Mouse (Mus musculus) adrenal gland (tissue): ENCODE measurements around the gene Snx4.
"Not testable (repeated sequence)": the region's sequence is repeated elsewhere in the genome, so short reads cannot be mapped to it uniquely, and the experiment has no call there.

ENCODE experiments used
- intact Hi-C: fragments of 180-260 bp; cut with DNase I; formaldehyde crosslinking; loops from one replicate; pipeline ENCODE4 v1.15.1; 2025
- long read RNA-seq, 2 experiments: library from polyadenylated mRNA; unstranded; transcript quantifications; one replicate each; pipeline ENCODE4 v2.0.0; 2020; ENCODE audit warnings: borderline replicate concordance in 1 of 2; ENCODE audit not compliant: insufficient replicate concordance in 1 of 2

Gene Snx4
- long read RNA-seq, experiment 1, transcript Snx4-201 (14 exons, 3,161 nt), result major isoform, 73 of 84 reads
- long read RNA-seq, experiment 1, partial matches to known transcripts, result 8 of 84 reads
- long read RNA-seq, experiment 1, other reads (novel, unspliced or antisense), result 3 of 84 reads
- long read RNA-seq, experiment 2, transcript Snx4-201 (14 exons, 3,161 nt), result major isoform, 72 of 82 reads
- long read RNA-seq, experiment 2, partial matches to known transcripts, result 7 of 82 reads
- long read RNA-seq, experiment 2, other reads (novel, unspliced or antisense), result 3 of 82 reads

DNA sequence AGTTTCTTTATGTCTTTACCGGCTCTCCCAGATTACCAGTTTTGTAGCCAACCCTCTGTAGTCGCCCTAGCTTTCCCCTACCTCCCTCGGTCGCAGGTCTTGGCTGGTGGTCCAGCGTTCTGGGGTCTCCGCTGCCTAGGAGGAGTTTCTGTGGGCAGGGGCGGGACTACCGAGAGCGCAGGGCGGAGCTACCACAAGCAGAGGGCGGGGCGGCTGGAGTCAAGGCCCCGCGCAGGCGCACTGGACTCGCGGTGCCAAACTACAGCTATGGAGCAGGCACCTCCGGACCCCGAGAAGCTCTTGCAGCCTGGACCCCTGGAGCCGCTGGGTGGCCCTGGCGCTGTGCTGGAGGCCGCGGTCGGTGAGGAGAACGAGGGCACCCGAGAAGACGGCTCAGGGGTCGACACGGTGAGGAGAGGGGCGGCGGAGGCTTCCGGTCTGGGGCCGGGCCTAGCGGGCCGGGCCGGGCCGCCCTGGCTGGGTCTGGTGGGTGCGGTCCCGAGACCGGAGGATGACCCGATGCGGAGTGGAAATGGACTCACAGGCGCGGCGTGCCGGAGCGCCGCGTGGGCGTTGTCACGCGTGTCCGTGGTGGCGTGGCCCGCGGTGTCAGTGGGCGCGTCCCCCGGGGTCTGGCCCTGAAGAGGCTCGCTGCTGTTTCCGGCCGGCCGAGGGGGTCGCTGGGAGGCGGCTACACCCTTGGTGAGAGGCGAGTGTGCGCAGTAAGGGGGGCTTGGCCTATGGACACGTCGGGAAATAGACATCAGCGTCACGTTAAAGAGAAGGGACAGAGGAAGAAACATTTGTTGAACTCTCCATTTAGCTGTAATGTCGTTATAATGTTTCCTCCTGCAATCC, at the start of gene Snx4:
TSS of gene Snx4 (plus strand) at position 249 of the 858 bp plus-strand sequence.
- intact Hi-C loops, result no loop called here

DNA sequence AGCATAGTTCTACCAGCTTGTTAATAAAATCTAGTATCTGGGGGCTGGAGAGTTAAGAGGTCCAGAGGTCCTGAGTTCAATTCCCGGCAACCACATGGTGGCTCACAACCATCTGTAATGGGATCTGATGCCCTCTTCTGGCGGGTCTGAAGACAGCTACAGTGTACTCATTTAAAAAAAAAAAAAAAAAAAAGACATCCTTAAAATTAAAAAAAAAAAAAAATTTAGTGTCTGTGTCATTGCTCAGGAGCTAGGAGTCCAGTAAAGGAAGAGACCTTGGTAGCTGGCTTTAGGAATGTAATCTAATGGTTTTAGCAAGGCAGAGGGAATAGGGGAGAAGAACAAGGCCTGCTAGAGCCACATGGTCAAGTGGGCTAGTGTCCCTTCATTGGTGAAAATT, 40.4 kb upstream of the Snx4 start:
- intact Hi-C loops, result no loop called here

- intact Hi-C loops, result no loop called here
Measured at GRCm38 (mm10) chr16:33216313-33217003, 34.8 kb upstream of the Snx4 start.

DNA sequence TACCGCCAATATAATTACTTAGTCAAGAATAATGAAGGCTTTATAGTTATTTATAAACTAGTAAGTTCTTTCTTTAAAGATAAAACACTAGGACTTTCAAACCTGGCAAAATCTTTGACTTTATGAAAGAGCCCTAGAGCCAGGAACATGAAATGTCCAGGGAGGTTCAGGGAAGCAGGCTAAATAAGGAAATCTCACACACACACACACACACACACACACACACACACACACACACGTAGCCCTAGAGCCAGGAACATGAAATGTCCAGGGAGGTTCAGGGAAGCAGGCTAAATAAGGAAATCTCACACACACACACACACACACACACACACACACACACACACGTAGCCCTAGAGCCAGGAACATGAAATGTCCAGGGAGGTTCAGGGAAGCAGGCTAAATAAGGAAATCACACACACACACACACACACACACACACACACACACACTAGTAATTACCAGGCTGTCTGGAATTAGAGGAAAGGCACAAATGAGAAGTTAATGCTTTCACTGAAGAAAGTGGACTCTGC, 33.6 kb upstream of the Snx4 start:
- intact Hi-C loops, result not testable (repeated sequence)

GRCm38 (mm10) chr16:33222482-33222881, 28.8 kb upstream of the Snx4 start:
- intact Hi-C loops, result no loop called here

- intact Hi-C loops, result no loop called here
Measured at GRCm38 (mm10) chr16:33224381-33224780, 26.9 kb upstream of the Snx4 start.

DNA sequence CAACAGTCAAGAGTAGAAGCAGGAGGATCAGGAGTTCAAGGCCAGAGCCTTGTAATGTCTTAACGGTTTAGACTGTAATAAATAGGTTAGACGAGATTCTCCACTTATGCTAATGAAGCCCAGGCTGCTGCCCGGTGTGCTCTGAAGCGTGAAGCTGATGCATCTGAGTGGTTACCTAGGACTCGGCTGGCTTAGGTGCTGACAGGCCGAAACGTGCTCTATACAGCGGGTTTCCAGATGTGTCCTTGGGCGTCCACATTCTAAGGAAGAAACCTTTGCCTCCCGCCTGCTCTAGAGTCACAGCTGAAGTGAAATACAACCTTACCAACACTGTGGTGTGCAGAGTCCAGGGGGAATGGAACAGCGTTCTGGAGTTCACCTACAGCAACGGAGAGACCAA, 17.1 kb upstream of the Snx4 start:
- intact Hi-C loops, result no loop called here

DNA sequence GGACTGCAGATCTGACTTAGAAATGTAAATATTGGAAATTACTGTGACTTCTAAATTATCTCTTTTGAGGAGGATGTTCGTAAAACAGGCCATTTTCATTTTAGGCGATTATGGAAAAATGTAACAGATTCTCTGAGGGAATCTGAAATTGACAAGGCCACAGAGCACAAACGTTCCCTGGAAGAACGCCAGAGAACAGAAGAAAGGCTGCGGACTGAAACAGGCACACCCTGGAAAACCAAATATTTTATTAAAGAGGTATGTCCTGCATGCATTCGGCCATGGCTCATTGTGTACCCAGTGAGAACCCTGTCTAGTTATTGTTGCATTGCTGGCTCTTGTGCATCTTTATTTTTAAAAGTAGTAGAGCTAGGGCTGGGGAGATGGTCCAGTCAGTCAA, 15.1 kb upstream of the Snx4 start:
- intact Hi-C loops, result no loop called here

GRCm38 (mm10) chr16:33239305-33239704, 11.9 kb upstream of the Snx4 start:
- intact Hi-C loops, result no loop called here

- intact Hi-C loops, result loop anchor here (10.0 kb wide), 1 partner anchor 47 kb away; no protein-coding TSS in a partner anchor
Measured at GRCm38 (mm10) chr16:33242046-33242445, 9.2 kb upstream of the Snx4 start.

- intact Hi-C loops, result loop anchor here (10.0 kb wide), 1 partner anchor 49 kb away; no protein-coding TSS in a partner anchor
Measured at GRCm38 (mm10) chr16:33244136-33244691, 7.0 kb upstream of the Snx4 start.

DNA sequence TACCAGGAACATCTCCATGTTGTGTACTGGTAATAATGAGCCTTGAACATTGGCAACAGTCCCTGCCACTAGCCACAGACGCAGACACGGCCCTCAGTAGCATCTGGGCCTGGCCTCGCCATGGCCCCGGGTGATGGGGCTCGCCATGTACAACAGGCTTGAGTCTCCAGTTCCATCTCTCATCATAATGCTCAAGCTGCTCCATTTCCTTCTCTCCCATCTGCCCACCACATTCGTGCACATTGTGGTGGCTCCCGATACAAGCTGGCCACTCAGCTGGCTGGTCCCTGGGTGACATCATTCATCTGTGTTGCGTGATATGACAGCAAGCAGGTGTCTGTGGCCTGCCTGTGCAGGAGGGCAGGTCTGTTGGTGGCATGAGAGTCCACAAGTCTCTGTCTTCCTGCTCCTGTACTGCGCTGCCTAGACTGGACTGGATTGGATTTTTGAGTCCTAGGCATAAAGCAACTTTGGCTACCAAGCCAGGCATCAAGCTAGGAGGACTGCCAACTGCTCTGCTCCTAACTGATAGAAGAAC, 6.2 kb upstream of the Snx4 start:
- intact Hi-C loops, result loop anchor here (10.0 kb wide), 1 partner anchor 50 kb away; no protein-coding TSS in a partner anchor

GRCm38 (mm10) chr16:33246526-33246925, 4.7 kb upstream of the Snx4 start:
- intact Hi-C loops, result loop anchor here (10.0 kb wide), 1 partner anchor 52 kb away; no protein-coding TSS in a partner anchor

DNA sequence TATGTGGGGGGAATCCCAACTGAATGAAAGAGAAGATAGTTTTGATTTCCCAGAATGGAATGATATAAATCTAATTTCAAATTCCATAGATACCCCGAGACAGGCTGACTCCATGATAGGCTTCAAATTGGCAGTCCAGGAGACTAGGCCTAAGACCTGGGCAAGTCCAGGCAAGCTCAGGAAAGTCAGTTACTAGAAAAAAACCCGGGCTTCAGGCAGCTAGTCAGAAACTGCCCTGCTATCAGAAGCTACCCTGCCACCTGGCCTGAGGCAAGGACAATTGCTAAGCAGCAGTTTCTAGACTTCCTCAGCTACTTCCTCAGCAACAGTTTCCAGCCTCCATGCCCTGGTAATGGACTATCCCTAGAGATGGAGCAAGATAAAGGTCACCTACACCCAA, 4.2 kb upstream of the Snx4 start:
- intact Hi-C loops, result loop anchor here (10.0 kb wide), 1 partner anchor 52 kb away; no protein-coding TSS in a partner anchor

- intact Hi-C loops, result no loop called here
Measured at GRCm38 (mm10) chr16:33250651-33251120, 556 bp upstream of the Snx4 start.

DNA sequence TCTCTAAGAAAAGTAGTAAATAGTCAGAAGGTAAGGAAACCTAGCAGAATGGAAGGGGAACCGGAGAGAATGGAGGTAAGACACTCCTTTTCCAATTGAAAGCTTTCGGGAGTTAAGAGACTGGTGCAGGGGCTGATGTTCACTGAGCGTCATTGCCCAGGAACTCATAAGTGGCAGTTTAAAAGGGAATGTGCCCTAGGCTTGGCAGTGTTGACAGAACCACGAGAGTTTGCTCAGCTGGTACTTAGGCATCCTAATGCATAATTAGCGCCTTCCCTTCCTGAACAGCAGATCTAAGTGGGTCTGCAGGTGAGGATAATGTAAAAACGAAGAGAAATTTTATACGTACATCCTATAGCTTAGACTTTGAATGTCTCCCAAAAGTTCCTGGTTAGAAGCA, 4.4 kb downstream of the Snx4 start:
- intact Hi-C loops, result no loop called here

DNA sequence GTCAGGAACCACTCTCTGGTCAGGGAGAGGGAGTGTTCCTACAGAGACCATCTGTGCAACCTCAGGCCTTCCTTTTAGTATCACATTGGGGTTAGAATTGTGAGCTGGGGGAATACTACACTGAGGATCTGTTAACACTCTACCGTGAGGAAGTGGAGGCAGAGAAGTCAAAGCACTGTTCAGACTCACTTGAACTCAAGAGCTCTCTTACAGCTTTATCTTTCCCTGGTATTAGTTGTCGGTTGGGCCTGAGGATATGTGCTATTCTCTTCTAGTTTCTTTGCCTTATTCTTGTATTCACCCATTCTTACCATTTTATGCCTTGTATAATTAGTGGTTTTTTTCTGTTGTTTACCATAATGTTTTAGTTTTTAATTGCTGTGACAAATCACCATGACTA, 7.3 kb downstream of the Snx4 start:
- intact Hi-C loops, result no loop called here

DNA sequence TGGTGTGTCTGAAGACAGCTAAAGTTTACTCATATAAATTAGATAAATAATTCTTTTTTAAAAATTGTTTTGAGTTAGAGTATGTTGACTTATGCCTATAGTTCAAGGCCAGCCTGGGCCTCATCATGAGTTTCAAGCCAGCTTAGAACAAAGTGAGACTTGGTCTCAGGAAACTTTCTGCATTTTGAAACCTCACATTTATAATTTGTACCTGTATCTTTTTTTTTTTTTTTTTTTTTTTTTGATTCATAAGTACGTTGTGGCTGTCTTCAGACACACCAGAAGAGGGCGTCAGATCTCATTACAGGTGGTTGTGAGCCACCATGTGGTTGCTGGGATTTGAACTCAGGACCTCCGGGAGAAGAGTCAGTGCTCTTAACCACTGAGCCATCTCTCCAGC, 8.6 kb downstream of the Snx4 start:
- intact Hi-C loops, result no loop called here

GRCm38 (mm10) chr16:33260825-33261224, 9.6 kb downstream of the Snx4 start:
- intact Hi-C loops, result no loop called here

GRCm38 (mm10) chr16:33261584-33262061, 10.4 kb downstream of the Snx4 start:
- intact Hi-C loops, result no loop called here

GRCm38 (mm10) chr16:33262096-33262495, 10.9 kb downstream of the Snx4 start:
- intact Hi-C loops, result no loop called here
